Mouse (Mus musculus) liver, embryonic 13.5 days (tissue): ENCODE results near the gene Rapgef4. TPM values are rescaled to one million over a fixed set of nuclear protein-coding genes. Genes with fewer than 3 reads are reported as not detected.

Experiments
- ATAC-seq: fragments of 200-750 bp; cut with Nextera tagmentation; 2 replicates; pipeline ENCODE4 v1.8.0; 2017; ENCODE audit warnings: low read depth, mild to moderate bottlenecking, moderate number of reproducible peaks, moderate library complexity
- DNase-seq: peaks from one replicate; pipeline ENCODE4 v3.0.0; 2022
- H3K27ac ChIP-seq: fragments of 300-500 bp; sonication (generic); 2 replicates; pipeline ENCODE4 v1.5.1; 2015; ENCODE audit warnings: moderate library complexity, mild to moderate bottlenecking, inconsistent platforms
- H3K27me3 ChIP-seq: fragments of 300-500 bp; sonication (generic); 2 replicates; pipeline ENCODE4 v1.6.1; 2015; ENCODE audit warnings: mild to moderate bottlenecking, inconsistent platforms
- H3K36me3 ChIP-seq: fragments of 300-500 bp; sonication (generic); 2 replicates; pipeline ENCODE4 v1.6.1; 2015; ENCODE audit warnings: mild to moderate bottlenecking, inconsistent platforms
- H3K4me1 ChIP-seq: fragments of 300-500 bp; sonication (generic); replicated peaks from 2 replicates; pipeline ENCODE4 v1.6.1; 2015; ENCODE audit warnings: inconsistent platforms
- H3K4me2 ChIP-seq: fragments of 300-500 bp; sonication (generic); 2 replicates; pipeline ENCODE4 v1.6.1; 2015; ENCODE audit warnings: inconsistent platforms, mild to moderate bottlenecking, moderate library complexity
- H3K4me3 ChIP-seq: fragments of 300-500 bp; sonication (generic); replicated peaks from 2 replicates; pipeline ENCODE4 v1.5.1; 2015; ENCODE audit warnings: mild to moderate bottlenecking, inconsistent platforms
- H3K9ac ChIP-seq: fragments of 300-500 bp; sonication (generic); 2 replicates; pipeline ENCODE4 v1.6.1; 2015; ENCODE audit warnings: mild to moderate bottlenecking, inconsistent platforms
- H3K9me3 ChIP-seq: fragments of 300-500 bp; sonication (generic); replicated peaks from 2 replicates; pipeline ENCODE4 v1.6.1; 2016; ENCODE audit warnings: inconsistent platforms
- WGBS: fragments of 180-500 bp; shearing (Covaris S2); methylation state at CpG from one replicate; pipeline ENCODE4 v1.1.7; 2015; ENCODE audit not compliant: insufficient replicate concordance; 5-methylcytosine and 5-hydroxymethylcytosine counted together
- polyA plus RNA-seq: library from polyadenylated mRNA; unstranded; fragments of >200 nt; fragmentation: Nextera tagmentation; extraction: Ambion mirVana; gene quantifications from 2 replicates; pipeline ENCODE4 v1.2.1, GENCODE M21; 2015

The Rapgef4 gene
- polyA plus RNA-seq, 1 experiment from 2014 or later: 2.7 TPM

- ATAC-seq (no peak), DNase-seq (no peak)
- H3K27ac ChIP-seq: 0 out of 2 replicates have a peak overlapping the region, but pooled peaks have one; percentile 0
These were observed 220.5 kb downstream of the Rapgef4 start for GRCm38 (mm10) chr2:72201506-72201905.

GRCm38 (mm10) chr2:72202252-72202651 is 221.2 kb downstream of the Rapgef4 start:
- ATAC-seq (no peak), DNase-seq (no peak)
- Histone ChIP-seq H3K4me1 (peaks cover 22% of the 10 kb centered on the region; the same call in 1 of the 2 replicates), H3K36me3 (0 out of 2 replicates have a peak, but pooled peaks cover 3% of the 10 kb centered on the region), H3K27ac (no peak overlapping the region), H3K4me3 (no peak overlapping the region), H3K27me3 (no peaks in the 10 kb centered on the region), H3K9ac (no peak overlapping the region), H3K4me2 (no peak overlapping the region), H3K9me3 (no peaks in the 10 kb centered on the region)
- WGBS: 29% methylated on average over 6 of the region's 6 CpGs

More at GRCm38 (mm10) chr2:72201506-72201905, 220.5 kb downstream of the Rapgef4 start:
- Histone ChIP-seq H3K27me3 (no peaks in the 10 kb centered on the region), H3K9ac (no peak overlapping the region), H3K9me3 (no peaks in the 10 kb centered on the region), H3K4me3 (no peak overlapping the region), H3K4me2 (no peak overlapping the region), H3K4me1 (peaks cover 27% of the 10 kb centered on the region), H3K36me3 (0 out of 2 replicates have a peak, but pooled peaks cover 3% of the 10 kb centered on the region)
- WGBS: 17% methylated on average over 9 of the region's 9 CpGs

GRCm38 (mm10) chr2:72203609-72204008 is 222.6 kb downstream of the Rapgef4 start:
- 11% methylated on average over 5 of the region's 5 CpGs for WGBS
- Histone ChIP-seq H3K36me3 (0 out of 2 replicates have a peak, but pooled peaks cover 2% of the 10 kb centered on the region), H3K4me2 (no peak overlapping the region), H3K27me3 (no peaks in the 10 kb centered on the region), H3K4me1 (peaks cover 21% of the 10 kb centered on the region; the same call in 1 of the 2 replicates), H3K27ac (no peak overlapping the region), H3K9ac (no peak overlapping the region), H3K9me3 (no peaks in the 10 kb centered on the region), H3K4me3 (no peak overlapping the region)
- ATAC-seq (0 out of 2 replicates have a peak, but pooled peaks have one; percentile 31), DNase-seq (peak; percentile 34)

- no peak overlapping the region for H3K27ac ChIP-seq
- no peak overlapping the region for H3K4me2 ChIP-seq
- H3K9ac ChIP-seq: no peak overlapping the region
- H3K36me3 ChIP-seq: no peaks in the 10 kb centered on the region
- peaks cover 16% of the 10 kb centered on the region; the same call in 1 of the 2 replicates for H3K4me1 ChIP-seq
- DNase-seq (no peak), ATAC-seq (no peak)
- no peaks in the 10 kb centered on the region for H3K27me3 ChIP-seq
- 84% methylated on average over 5 of the region's 5 CpGs for WGBS
- H3K4me3 ChIP-seq: no peak overlapping the region
- no peaks in the 10 kb centered on the region for H3K9me3 ChIP-seq
These were observed 224.8 kb downstream of the Rapgef4 start for GRCm38 (mm10) chr2:72205869-72206268.

GRCm38 (mm10) chr2:72206530-72207248 is 225.6 kb downstream of the Rapgef4 start:
- 73% methylated on average over 4 of the region's 4 CpGs for WGBS
- H3K4me3 ChIP-seq: no peak overlapping the region
- H3K4me2 ChIP-seq: no peak overlapping the region
- peaks cover 9% of the 10 kb centered on the region; the same call in 1 of the 2 replicates for H3K4me1 ChIP-seq
- no peak for ATAC-seq
- no peak overlapping the region for H3K27ac ChIP-seq
- H3K9me3 ChIP-seq: no peaks in the 10 kb centered on the region
- DNase-seq: no peak
- no peaks in the 10 kb centered on the region for H3K36me3 ChIP-seq
- H3K9ac ChIP-seq: no peak overlapping the region
- H3K27me3 ChIP-seq: no peaks in the 10 kb centered on the region

- Histone ChIP-seq H3K4me1 (no peaks in the 10 kb centered on the region), H3K27me3 (no peaks in the 10 kb centered on the region), H3K9me3 (no peaks in the 10 kb centered on the region), H3K36me3 (no peaks in the 10 kb centered on the region), H3K4me2 (no peak overlapping the region), H3K4me3 (no peak overlapping the region), H3K9ac (no peak overlapping the region), H3K27ac (no peak overlapping the region)
- DNase-seq (no peak), ATAC-seq (no peak)
- WGBS: 60% methylated on average over 3 of the region's 3 CpGs
These were observed 236.3 kb downstream of the Rapgef4 start for GRCm38 (mm10) chr2:72217336-72217735.

- Histone ChIP-seq H3K9me3 (no peaks in the 10 kb centered on the region), H3K27me3 (no peaks in the 10 kb centered on the region), H3K9ac (no peak overlapping the region), H3K4me2 (no peak overlapping the region), H3K4me1 (no peaks in the 10 kb centered on the region), H3K36me3 (no peaks in the 10 kb centered on the region), H3K4me3 (no peak overlapping the region), H3K27ac (no peak overlapping the region)
- DNase-seq (peak; percentile 9), ATAC-seq (no peak)
- WGBS: 16% methylated on average over 3 of the region's 3 CpGs
These were observed 238.9 kb downstream of the Rapgef4 start for GRCm38 (mm10) chr2:72219921-72220320.

- Histone ChIP-seq H3K36me3 (no peaks in the 10 kb centered on the region), H3K27me3 (no peaks in the 10 kb centered on the region), H3K4me1 (no peaks in the 10 kb centered on the region), H3K4me3 (no peak overlapping the region), H3K9ac (no peak overlapping the region), H3K27ac (no peak overlapping the region), H3K4me2 (no peak overlapping the region), H3K9me3 (no peaks in the 10 kb centered on the region)
- DNase-seq: no peak
- no peak for ATAC-seq
- 73% methylated on average over 11 of the region's 11 CpGs for WGBS
These were observed 240.2 kb downstream of the Rapgef4 start for GRCm38 (mm10) chr2:72221283-72221682.

- Histone ChIP-seq H3K4me1 (no peaks in the 10 kb centered on the region), H3K9me3 (no peaks in the 10 kb centered on the region), H3K27me3 (no peaks in the 10 kb centered on the region), H3K4me2 (no peak overlapping the region), H3K27ac (no peak overlapping the region), H3K36me3 (no peaks in the 10 kb centered on the region), H3K9ac (no peak overlapping the region), H3K4me3 (no peak overlapping the region)
- DNase-seq (no peak), ATAC-seq (no peak)
- WGBS: 68% methylated on average over 7 of the region's 7 CpGs
These were observed 240.7 kb downstream of the Rapgef4 start for GRCm38 (mm10) chr2:72221706-72222105.

- Histone ChIP-seq H3K27ac (no peak overlapping the region), H3K27me3 (no peaks in the 10 kb centered on the region), H3K4me3 (no peak overlapping the region), H3K4me1 (no peaks in the 10 kb centered on the region), H3K4me2 (no peak overlapping the region), H3K36me3 (no peaks in the 10 kb centered on the region), H3K9ac (no peak overlapping the region), H3K9me3 (no peaks in the 10 kb centered on the region)
- WGBS: 51% methylated on average over 4 of the region's 4 CpGs
- ATAC-seq (no peak), DNase-seq (no peak)
These were observed 241.2 kb downstream of the Rapgef4 start for GRCm38 (mm10) chr2:72222276-72222675.

GRCm38 (mm10) chr2:72222736-72223455 is 241.9 kb downstream of the Rapgef4 start:
- no peaks in the 10 kb centered on the region for H3K4me1 ChIP-seq
- H3K9me3 ChIP-seq: no peaks in the 10 kb centered on the region
- ATAC-seq: no peak
- H3K27me3 ChIP-seq: no peaks in the 10 kb centered on the region
- H3K9ac ChIP-seq: no peak overlapping the region
- WGBS: 69% methylated on average over 16 of the region's 16 CpGs
- H3K4me3 ChIP-seq: no peak overlapping the region
- no peaks in the 10 kb centered on the region for H3K36me3 ChIP-seq
- no peak for DNase-seq
- no peak overlapping the region for H3K27ac ChIP-seq
- H3K4me2 ChIP-seq: no peak overlapping the region
